Mouse (Mus musculus) urinary bladder, postnatal 14 days (tissue): ENCODE results near the gene Serinc4.
"Not testable (repeated sequence)": the region's sequence is repeated elsewhere in the genome, so short reads cannot be mapped to it uniquely, and the experiment has no call there.

Experiments used
- DNase-seq: peaks from one replicate; pipeline ENCODE4 v3.0.0; 2021; ENCODE audit warnings: low spot score

Serinc4 gene

GRCm38 (mm10) chr2:121456692-121457642 is at the start of gene Serinc4:
TSS of gene Serinc4 (minus strand) at chr2:121456781.
- peak; percentile 89 for DNase-seq

GRCm38 (mm10) chr2:121501550-121501949 is 45.0 kb upstream of the Serinc4 start:
- not testable (repeated sequence) for DNase-seq

- not testable (repeated sequence) for DNase-seq
These were observed 27.8 kb upstream of the Serinc4 start for GRCm38 (mm10) chr2:121484403-121484802.

GRCm38 (mm10) chr2:121483576-121483975 is 27.0 kb upstream of the Serinc4 start:
- no peak for DNase-seq

GRCm38 (mm10) chr2:121480916-121481315 is 24.3 kb upstream of the Serinc4 start:
- DNase-seq, result not testable (repeated sequence)

- no peak for DNase-seq
These were observed 23.9 kb upstream of the Serinc4 start for GRCm38 (mm10) chr2:121480498-121480897.

GRCm38 (mm10) chr2:121477491-121478266 is 21.1 kb upstream of the Serinc4 start:
- no peak for DNase-seq

- not testable (repeated sequence) for DNase-seq
These were observed 18.7 kb upstream of the Serinc4 start for GRCm38 (mm10) chr2:121475306-121475705.

- no peak for DNase-seq
These were observed 17.6 kb upstream of the Serinc4 start for GRCm38 (mm10) chr2:121474180-121474535.

GRCm38 (mm10) chr2:121473301-121474179 is 17.0 kb upstream of the Serinc4 start, which contains the start of gene Mfap1b:
TSS of gene Mfap1b (minus strand) at chr2:121474067.
- peak; percentile 81 for DNase-seq

GRCm38 (mm10) chr2:121472783-121473182 is 16.2 kb upstream of the Serinc4 start:
- not testable (repeated sequence) for DNase-seq

- not testable (repeated sequence) for DNase-seq
These were observed 12.4 kb upstream of the Serinc4 start for GRCm38 (mm10) chr2:121468982-121469381.

- no peak for DNase-seq
These were observed 3.5 kb upstream of the Serinc4 start for GRCm38 (mm10) chr2:121460071-121460470.

GRCm38 (mm10) chr2:121455534-121455933 is 1.0 kb downstream of the Serinc4 start:
- no peak for DNase-seq

- DNase-seq, result no peak
These were observed 2.7 kb downstream of the Serinc4 start for GRCm38 (mm10) chr2:121453917-121454316.

GRCm38 (mm10) chr2:121452990-121453389 is 3.6 kb downstream of the Serinc4 start, which contains the start of gene Hypk:
TSS of gene Hypk (plus strand) at chr2:121453290.
- no peak for DNase-seq

GRCm38 (mm10) chr2:121452361-121452760 is 4.2 kb downstream of the Serinc4 start:
- no peak for DNase-seq

- no peak for DNase-seq
These were observed 6.5 kb downstream of the Serinc4 start for GRCm38 (mm10) chr2:121450093-121450492.

- peak; percentile 36 for DNase-seq
These were observed 7.0 kb downstream of the Serinc4 start for GRCm38 (mm10) chr2:121449545-121450011.

- DNase-seq, result peak; percentile 100
These were observed 7.6 kb downstream of the Serinc4 start, which contains the start of gene Serf2 for GRCm38 (mm10) chr2:121448739-121449535. TSS of gene Serf2 (plus strand) at chr2:121449195.
